Mouse (Mus musculus): ENCODE data around the gene Rhbdf2. TPM values are rescaled to one million over a fixed set of nuclear protein-coding genes. Genes with fewer than 3 reads are reported as not detected.

Gene Rhbdf2
- polyA plus RNA-seq, 1 experiment = 10.1 TPM

GRCm38 (mm10) chr11:116661291-116661947, 34.6 kb upstream of the Rhbdf2 start:
- Histone ChIP-seq H3K4me3 (ENCODE audit: insufficient read depth, low read length) (no peak overlapping the region), H3K4me1 (ENCODE audit: control insufficient read depth, insufficient read depth, low read length) (no peaks in the 10 kb centered on the region), H3K27ac (ENCODE audit: insufficient read depth, low read length) (no peak overlapping the region)
- no peak for TF ChIP-seq CTCF (IDR thresholded peaks at IDR 0.05; ENCODE audit: borderline replicate concordance, insufficient read depth, low read length)

GRCm38 (mm10) chr11:116660181-116660580, 33.4 kb upstream of the Rhbdf2 start:
- H3K27ac ChIP-seq (ENCODE audit: insufficient read depth, low read length) = no peak overlapping the region
- TF ChIP-seq CTCF (IDR thresholded peaks at IDR 0.05; ENCODE audit: borderline replicate concordance, insufficient read depth, low read length) (no peak), POLR2A (IDR thresholded peaks at IDR 0.05; ENCODE audit: low read depth, low read length) (no peak)
- no peaks in the 10 kb centered on the region for H3K4me1 ChIP-seq (ENCODE audit: control insufficient read depth, insufficient read depth, low read length)
- no peak overlapping the region for H3K4me3 ChIP-seq (ENCODE audit: insufficient read depth, low read length)

DNA sequence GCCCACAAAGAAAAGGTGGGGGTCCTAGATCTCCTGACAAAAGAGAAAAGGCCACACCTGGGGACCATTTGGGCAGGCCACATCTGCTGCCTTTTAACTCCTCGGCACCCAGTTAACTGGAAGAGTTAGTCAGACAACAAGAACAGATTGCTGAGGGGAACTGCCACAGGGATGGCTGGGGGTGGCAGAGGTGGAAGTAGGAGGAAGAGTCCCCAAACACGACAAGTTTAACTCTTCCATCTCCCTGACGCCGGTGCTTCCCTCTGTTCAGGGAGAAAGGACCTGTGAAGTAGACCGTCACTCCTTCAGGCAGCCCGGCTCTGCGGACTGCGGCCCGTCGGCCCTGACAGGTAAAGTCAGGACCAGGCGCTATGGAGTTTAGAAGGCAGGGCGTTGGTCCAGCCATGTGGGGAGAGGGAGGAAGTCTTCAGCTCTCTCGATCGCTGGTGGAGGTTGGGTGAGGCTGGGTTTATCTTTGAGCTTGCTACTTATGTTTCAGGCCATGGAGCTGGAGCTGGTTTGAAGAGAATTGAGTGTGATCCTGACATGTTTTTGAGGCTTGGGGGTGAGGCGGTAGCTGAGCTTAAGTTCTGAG, 32.3 kb upstream of the Rhbdf2 start:
- Histone ChIP-seq H3K4me1 (ENCODE audit: control insufficient read depth, insufficient read depth, low read length) (no peaks in the 10 kb centered on the region), H3K4me3 (ENCODE audit: insufficient read depth, low read length) (no peak overlapping the region), H3K27ac (ENCODE audit: insufficient read depth, low read length) (no peak overlapping the region)
- no peak for TF ChIP-seq POLR2A (IDR thresholded peaks at IDR 0.05; ENCODE audit: low read depth, low read length)
- TF ChIP-seq CTCF (IDR thresholded peaks at IDR 0.05; ENCODE audit: borderline replicate concordance, insufficient read depth, low read length) = no peak

GRCm38 (mm10) chr11:116658238-116658637, 31.4 kb upstream of the Rhbdf2 start:
- TF ChIP-seq POLR2A (IDR thresholded peaks at IDR 0.05; ENCODE audit: low read depth, low read length) (no peak), CTCF (IDR thresholded peaks at IDR 0.05; ENCODE audit: borderline replicate concordance, insufficient read depth, low read length) (no peak)
- Histone ChIP-seq H3K4me1 (ENCODE audit: control insufficient read depth, insufficient read depth, low read length) (no peaks in the 10 kb centered on the region), H3K4me3 (ENCODE audit: insufficient read depth, low read length) (no peak overlapping the region), H3K27ac (ENCODE audit: insufficient read depth, low read length) (no peak overlapping the region)

GRCm38 (mm10) chr11:116657311-116658223, 30.7 kb upstream of the Rhbdf2 start:
- TF ChIP-seq CTCF (IDR thresholded peaks at IDR 0.05; ENCODE audit: borderline replicate concordance, insufficient read depth, low read length) (no peak), POLR2A (IDR thresholded peaks at IDR 0.05; ENCODE audit: low read depth, low read length) (peak; percentile 90)
- Histone ChIP-seq H3K27ac (ENCODE audit: insufficient read depth, low read length) (no peak overlapping the region), H3K4me3 (ENCODE audit: insufficient read depth, low read length) (no peak overlapping the region), H3K4me1 (ENCODE audit: control insufficient read depth, insufficient read depth, low read length) (no peaks in the 10 kb centered on the region)

DNA sequence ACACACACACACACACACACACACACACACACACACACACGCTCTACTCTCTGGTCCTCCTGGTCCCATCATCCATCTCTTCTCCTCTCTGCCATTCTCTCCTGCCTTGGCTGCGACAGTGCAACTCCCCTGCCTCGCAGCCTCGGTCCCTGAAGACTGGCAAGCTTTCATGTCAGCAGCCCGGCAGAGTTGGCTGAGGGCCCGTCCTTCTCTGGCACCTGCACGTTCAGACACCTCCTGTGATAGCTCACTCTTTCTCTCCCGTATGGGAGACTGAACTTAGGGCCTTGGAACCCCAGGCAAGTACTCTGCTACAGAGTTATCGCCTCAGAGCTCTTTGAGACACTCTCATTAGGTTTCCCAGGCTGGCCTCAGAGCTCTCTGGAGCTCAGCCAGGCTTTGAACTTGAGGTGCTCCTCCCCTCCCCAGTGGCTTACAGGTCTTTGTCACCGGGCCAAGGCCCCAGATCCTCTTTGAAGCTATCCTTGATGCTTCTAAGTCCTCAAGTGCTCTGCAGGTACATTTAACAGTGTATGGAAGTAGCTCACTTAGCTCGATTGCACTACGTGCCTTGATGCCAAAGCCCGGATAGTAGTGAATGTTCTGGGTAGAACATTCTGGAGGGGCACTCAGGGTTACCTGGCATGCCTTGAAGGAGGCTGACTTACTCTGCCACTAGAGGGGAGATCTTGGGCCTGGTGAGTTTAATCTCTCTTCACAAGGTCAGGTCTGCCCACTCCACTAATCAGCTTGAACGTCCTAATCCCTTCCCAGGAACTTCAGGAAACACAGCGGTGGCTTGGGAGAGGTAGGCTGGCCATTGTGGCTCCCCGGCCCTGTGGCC, 29.8 kb upstream of the Rhbdf2 start:
- Histone ChIP-seq H3K27ac (ENCODE audit: insufficient read depth, low read length) (no peak overlapping the region), H3K4me3 (ENCODE audit: insufficient read depth, low read length) (no peak overlapping the region), H3K4me1 (ENCODE audit: control insufficient read depth, insufficient read depth, low read length) (no peaks in the 10 kb centered on the region)
- no peak for TF ChIP-seq CTCF (IDR thresholded peaks at IDR 0.05; ENCODE audit: borderline replicate concordance, insufficient read depth, low read length)
- no peak for TF ChIP-seq POLR2A (IDR thresholded peaks at IDR 0.05; ENCODE audit: low read depth, low read length)

- TF ChIP-seq CTCF (IDR thresholded peaks at IDR 0.05; ENCODE audit: borderline replicate concordance, insufficient read depth, low read length) = no peak
- no peak for TF ChIP-seq POLR2A (IDR thresholded peaks at IDR 0.05; ENCODE audit: low read depth, low read length)
- peak within 1 kb of the TSS; percentile 20 for H3K4me3 ChIP-seq (ENCODE audit: insufficient read depth, low read length)
- no peaks in the 10 kb centered on the region for H3K4me1 ChIP-seq (ENCODE audit: control insufficient read depth, insufficient read depth, low read length)
- H3K27ac ChIP-seq (ENCODE audit: insufficient read depth, low read length) = no peak within 1 kb of the TSS
Measured at GRCm38 (mm10) chr11:116654255-116654821, 27.5 kb upstream of the Rhbdf2 start, which contains the start of gene Cygb. TSS of gene Cygb (minus strand) at chr11:116654313.

GRCm38 (mm10) chr11:116653709-116654221, 26.9 kb upstream of the Rhbdf2 start:
- H3K4me3 ChIP-seq (ENCODE audit: insufficient read depth, low read length) = peak overlapping the region; percentile 20
- TF ChIP-seq CTCF (IDR thresholded peaks at IDR 0.05; ENCODE audit: borderline replicate concordance, insufficient read depth, low read length) (no peak), POLR2A (IDR thresholded peaks at IDR 0.05; ENCODE audit: low read depth, low read length) (no peak)
- H3K4me1 ChIP-seq (ENCODE audit: control insufficient read depth, insufficient read depth, low read length) = no peaks in the 10 kb centered on the region
- H3K27ac ChIP-seq (ENCODE audit: insufficient read depth, low read length) = no peak overlapping the region

All from embryonic fibroblast, embryonic 13.5 days (primary cell).